Mouse (Mus musculus): ENCODE measurements around the gene Tjp1. TPM values are rescaled to one million over a fixed set of nuclear protein-coding genes. Genes with fewer than 3 reads are reported as not detected.

Gene Tjp1
- total RNA-seq, 2 experiments from 2014 or later: 141 to 174 TPM

GRCm38 (mm10) chr7:65472048-65472447, 55.5 kb downstream of the Tjp1 start:
- Histone ChIP-seq H3K27ac (no peak overlapping the region), H3K4me3 (no peak overlapping the region)
- TF ChIP-seq CTCF (conservative IDR thresholded peaks at IDR 0.05): no peak
- no peak for DNase-seq (ENCODE audit: low spot score in 2 of 2)

GRCm38 (mm10) chr7:65471406-65471805, 56.2 kb downstream of the Tjp1 start:
- DNase-seq (ENCODE audit: low spot score in 2 of 2): no peak

GRCm38 (mm10) chr7:65470214-65470613, 57.4 kb downstream of the Tjp1 start:
- no peak overlapping the region for H3K4me3 ChIP-seq
- no peak for DNase-seq (ENCODE audit: low spot score in 2 of 2)
- peak overlapping the region; percentile 63 for H3K27ac ChIP-seq
- TF ChIP-seq CTCF (conservative IDR thresholded peaks at IDR 0.05): no peak

More at GRCm38 (mm10) chr7:65471406-65471805, 56.2 kb downstream of the Tjp1 start:
- no peak for TF ChIP-seq CTCF (conservative IDR thresholded peaks at IDR 0.05)
- Histone ChIP-seq H3K4me3 (no peak overlapping the region), H3K27ac (no peak overlapping the region)

- H3K27ac ChIP-seq: peak overlapping the region; percentile 63
- no peak for DNase-seq (ENCODE audit: low spot score in 2 of 2)
- H3K4me3 ChIP-seq: no peak overlapping the region
- no peak for TF ChIP-seq CTCF (conservative IDR thresholded peaks at IDR 0.05)
Observed at GRCm38 (mm10) chr7:65469666-65470065, 57.9 kb downstream of the Tjp1 start.

- no peak for TF ChIP-seq CTCF (conservative IDR thresholded peaks at IDR 0.05)
- DNase-seq (ENCODE audit: low spot score in 2 of 2): no peak
- no peak overlapping the region for H3K27ac ChIP-seq
- H3K4me3 ChIP-seq: no peak overlapping the region
Observed at GRCm38 (mm10) chr7:65468191-65468590, 59.4 kb downstream of the Tjp1 start.

- Histone ChIP-seq H3K27ac (no peak overlapping the region), H3K4me3 (no peak overlapping the region)
- TF ChIP-seq CTCF (conservative IDR thresholded peaks at IDR 0.05): no peak
- DNase-seq (ENCODE audit: low spot score in 2 of 2): no peak
Observed at GRCm38 (mm10) chr7:65467306-65468021, 60.1 kb downstream of the Tjp1 start.

- Histone ChIP-seq H3K27ac (peak overlapping the region; percentile 37; the same call in 1 of the 2 replicates), H3K4me3 (no peak overlapping the region)
- DNase-seq (ENCODE audit: low spot score in 2 of 2): no peak
- no peak for TF ChIP-seq CTCF (conservative IDR thresholded peaks at IDR 0.05)
Observed at GRCm38 (mm10) chr7:65466137-65466536, 61.4 kb downstream of the Tjp1 start.

GRCm38 (mm10) chr7:65464518-65465037, 63.0 kb downstream of the Tjp1 start:
- TF ChIP-seq CTCF (conservative IDR thresholded peaks at IDR 0.05): no peak
- no peak for DNase-seq (ENCODE audit: low spot score in 2 of 2)
- H3K4me3 ChIP-seq: no peak overlapping the region
- H3K27ac ChIP-seq: no peak overlapping the region

- Histone ChIP-seq H3K4me3 (no peak overlapping the region), H3K27ac (no peak overlapping the region)
- no peak for DNase-seq (ENCODE audit: low spot score in 2 of 2)
- no peak for TF ChIP-seq CTCF (conservative IDR thresholded peaks at IDR 0.05)
Observed at GRCm38 (mm10) chr7:65463438-65463837, 64.1 kb downstream of the Tjp1 start.

GRCm38 (mm10) chr7:65461412-65461811, 66.2 kb downstream of the Tjp1 start:
- Histone ChIP-seq H3K4me3 (no peak overlapping the region), H3K27ac (peak overlapping the region; percentile 36; the same call in 1 of the 2 replicates)
- TF ChIP-seq CTCF (conservative IDR thresholded peaks at IDR 0.05): no peak
- DNase-seq (ENCODE audit: low spot score in 2 of 2): no peak

GRCm38 (mm10) chr7:65460196-65460595, 67.4 kb downstream of the Tjp1 start:
- Histone ChIP-seq H3K27ac (no peak overlapping the region), H3K4me3 (no peak overlapping the region)
- DNase-seq (ENCODE audit: low spot score in 2 of 2): no peak
- no peak for TF ChIP-seq CTCF (conservative IDR thresholded peaks at IDR 0.05)

- DNase-seq (ENCODE audit: low spot score in 2 of 2): no peak
- no peak for TF ChIP-seq CTCF (conservative IDR thresholded peaks at IDR 0.05)
- Histone ChIP-seq H3K27ac (peak overlapping the region; percentile 55; the same call in 1 of the 2 replicates), H3K4me3 (no peak overlapping the region)
Observed at GRCm38 (mm10) chr7:65456031-65456430, 71.5 kb downstream of the Tjp1 start.

- DNase-seq (ENCODE audit: low spot score in 2 of 2): no peak
- H3K27ac ChIP-seq: peak overlapping the region; percentile 37; the same call in 1 of the 2 replicates
Observed at GRCm38 (mm10) chr7:65455208-65455607, 72.4 kb downstream of the Tjp1 start.

GRCm38 (mm10) chr7:65454269-65454668, 73.3 kb downstream of the Tjp1 start:
- peak in 1 of 2 experiments; percentile 26 for DNase-seq (ENCODE audit: low spot score in 2 of 2)
- TF ChIP-seq CTCF (conservative IDR thresholded peaks at IDR 0.05): no peak
- H3K4me3 ChIP-seq: no peak overlapping the region

More at GRCm38 (mm10) chr7:65455208-65455607, 72.4 kb downstream of the Tjp1 start:
- no peak overlapping the region for H3K4me3 ChIP-seq
- TF ChIP-seq CTCF (conservative IDR thresholded peaks at IDR 0.05): no peak

More at GRCm38 (mm10) chr7:65454269-65454668, 73.3 kb downstream of the Tjp1 start:
- H3K27ac ChIP-seq: peak overlapping the region; percentile 46

Data from layer of hippocampus, adult 2 months (tissue).